Mouse (Mus musculus) Patski (cell line): ENCODE results near the gene Gbx2. TPM values are rescaled to one million over a fixed set of nuclear protein-coding genes. Genes with fewer than 3 reads are reported as not detected.

ENCODE experiments used
- ATAC-seq: fragments of 100-300 bp; one replicate; pipeline ENCODE4 v1.8.0; 2021
- CTCF ChIA-PET: fragments of 350-600 bp; sonication (Branson Sonifier 250); formaldehyde crosslinking; loops from one replicate; lab custom pipeline; 2022; ENCODE audit warnings: inconsistent platforms; lab: Charles Lee
- POLR2A ChIA-PET: fragments of 350-600 bp; sonication (Branson Sonifier 250); formaldehyde crosslinking; loops from one replicate; lab custom pipeline; 2022; ENCODE audit warnings: antibody characterized with exemption, inconsistent platforms; lab: Charles Lee
- DNase-seq: peaks from one replicate; pipeline ENCODE4 v3.0.0-alpha.2; 2011; ENCODE audit warnings: low read depth, low spot score
- H3K27me3 ChIP-seq: fragments of 371-371 bp; one replicate; pipeline ENCODE4 v1.5.1; 2021
- CTCF ChIP-seq: fragments of 100-300 bp; IDR thresholded peaks from one replicate; pipeline ENCODE4 v1.5.1; 2021
- in situ Hi-C: fragments of 300-500 bp; cut with MboI; formaldehyde crosslinking; loops from 3 replicates; pipeline ENCODE4 v1.11.1; 2018; ENCODE audit warnings: low pct_unique_long_range_greater_than_20kb, mixed read lengths
- polyA plus RNA-seq: library from polyadenylated mRNA; unstranded; gene quantifications from one replicate; pipeline ENCODE4 v1.2.3, GENCODE M21; 2021

The Gbx2 gene
- polyA plus RNA-seq, 1 experiment from 2014 or later, result 3.4 TPM

- in situ Hi-C loops, result no loop called here
- ChIA-PET POLR2A (no interaction called here), CTCF (no interaction called here)
- peaks cover 5% of the 10 kb centered on the region for H3K27me3 ChIP-seq
- DNase-seq, result no peak
- ATAC-seq, result no peak
- TF ChIP-seq CTCF, result no peak
These were observed 4.7 kb upstream of the Gbx2 start for GRCm38 (mm10) chr1:89935493-89936348.

- ChIA-PET POLR2A (no interaction called here), CTCF (no interaction called here)
- in situ Hi-C loops, result loop anchor here (5.0 kb wide), 2 partner anchors 162 to 292 kb away; no protein-coding TSS in a partner anchor
- DNase-seq (no peak), ATAC-seq (no peak)
- TF ChIP-seq CTCF, result no peak
- peaks cover 5% of the 10 kb centered on the region for H3K27me3 ChIP-seq
These were observed 3.6 kb upstream of the Gbx2 start for GRCm38 (mm10) chr1:89934316-89935260.

- in situ Hi-C loops, result loop anchor here (5.0 kb wide), 2 partner anchors 161 to 291 kb away; no protein-coding TSS in a partner anchor
- DNase-seq (no peak), ATAC-seq (no peak)
- POLR2A ChIA-PET, result interaction anchor here (1.0 kb wide), 1 partner anchor 9 kb away, joined by 7 read pairs; no protein-coding TSS in a partner anchor
- CTCF ChIA-PET, result no interaction called here
- no peak for TF ChIP-seq CTCF
- H3K27me3 ChIP-seq, result peaks cover 6% of the 10 kb centered on the region
These were observed 2.8 kb upstream of the Gbx2 start for GRCm38 (mm10) chr1:89933786-89934185.

GRCm38 (mm10) chr1:89933028-89933427, 2.0 kb upstream of the Gbx2 start:
- ChIA-PET POLR2A (interaction anchor here (1.0 kb wide), 1 partner anchor 9 kb away, joined by 7 read pairs; no protein-coding TSS in a partner anchor), CTCF (interaction anchor here (1.1 kb wide), 1 partner anchor 287 kb away, joined by 3 read pairs; no protein-coding TSS in a partner anchor)
- no peak for TF ChIP-seq CTCF
- DNase-seq (no peak), ATAC-seq (no peak)
- in situ Hi-C loops, result loop anchor here (5.0 kb wide), 2 partner anchors 161 to 291 kb away; no protein-coding TSS in a partner anchor
- peaks cover 8% of the 10 kb centered on the region for H3K27me3 ChIP-seq

- no peak for DNase-seq
- no peak for ATAC-seq
- ChIA-PET CTCF (interaction anchor here (1.1 to 1.5 kb wide), 2 partner anchors 169 to 286 kb away, joined by 3 read pairs; no protein-coding TSS in a partner anchor), POLR2A (no interaction called here)
- H3K27me3 ChIP-seq, result peaks cover 8% of the 10 kb centered on the region
- in situ Hi-C loops, result loop anchor here (5.0 kb wide), 2 partner anchors 160 to 290 kb away; no protein-coding TSS in a partner anchor
- no peak for TF ChIP-seq CTCF
These were observed 1.6 kb upstream of the Gbx2 start for GRCm38 (mm10) chr1:89932616-89933015.

- H3K27me3 ChIP-seq, result peaks cover 8% of the 10 kb centered on the region
- CTCF ChIA-PET, result interaction anchor here (1.1 to 1.5 kb wide), 2 partner anchors 168 to 286 kb away, joined by 3 read pairs; no protein-coding TSS in a partner anchor
These were observed 1.0 kb upstream of the Gbx2 start for GRCm38 (mm10) chr1:89932021-89932423.

GRCm38 (mm10) chr1:89930551-89930950, 428 bp downstream of the Gbx2 start:
- POLR2A ChIA-PET, result interaction anchor here (0.7 kb wide), 1 partner anchor 130 kb away, joined by 3 read pairs; no protein-coding TSS in a partner anchor
- DNase-seq (no peak), ATAC-seq (peak; percentile 4)
- TF ChIP-seq CTCF, result no peak
- in situ Hi-C loops, result loop anchor here (5.0 kb wide), 2 partner anchors 158 to 288 kb away; no protein-coding TSS in a partner anchor
- CTCF ChIA-PET, result no interaction called here
- H3K27me3 ChIP-seq, result peaks cover 8% of the 10 kb centered on the region

More at GRCm38 (mm10) chr1:89932021-89932423, 1.0 kb upstream of the Gbx2 start:
- in situ Hi-C loops, result loop anchor here (5.0 kb wide), 2 partner anchors 160 to 290 kb away; no protein-coding TSS in a partner anchor
- ATAC-seq (no peak), DNase-seq (no peak)
- POLR2A ChIA-PET, result no interaction called here
- no peak for TF ChIP-seq CTCF

GRCm38 (mm10) chr1:89929721-89930505, 1.1 kb downstream of the Gbx2 start:
- POLR2A ChIA-PET, result interaction anchor here (0.7 kb wide), 1 partner anchor 130 kb away, joined by 3 read pairs; no protein-coding TSS in a partner anchor

GRCm38 (mm10) chr1:89929181-89929580, 1.8 kb downstream of the Gbx2 start:
- H3K27me3 ChIP-seq, result peaks cover 8% of the 10 kb centered on the region
- ATAC-seq, result no peak
- in situ Hi-C loops, result no loop called here

More at GRCm38 (mm10) chr1:89929721-89930505, 1.1 kb downstream of the Gbx2 start:
- CTCF ChIA-PET, result no interaction called here
- DNase-seq (no peak), ATAC-seq (no peak)
- in situ Hi-C loops, result loop anchor here (5.0 kb wide), 2 partner anchors 158 to 288 kb away; no protein-coding TSS in a partner anchor
- TF ChIP-seq CTCF, result no peak
- peaks cover 8% of the 10 kb centered on the region for H3K27me3 ChIP-seq

More at GRCm38 (mm10) chr1:89929181-89929580, 1.8 kb downstream of the Gbx2 start:
- no peak for TF ChIP-seq CTCF
- ChIA-PET CTCF (interaction anchor here (1.7 kb wide), 1 partner anchor 11 kb away, joined by 3 read pairs; no protein-coding TSS in a partner anchor), POLR2A (no interaction called here)
- DNase-seq, result no peak
